Mouse (Mus musculus) adrenal gland, postnatal 10 days (tissue): Measurements from ENCODE around the gene Yy1. TPM values are rescaled to one million over a fixed set of nuclear protein-coding genes. Genes with fewer than 3 reads are reported as not detected.

Source experiments
- DNase-seq: peaks from one replicate; pipeline ENCODE4 v3.0.0; 2021; ENCODE audit warnings: mixed read lengths
- microRNA-seq: library from miRNA; unstranded; fragments of <30 nt; microRNA quantifications from one replicate; pipeline ENCODE4 v1.2.0, GENCODE M21; 2021
- total RNA-seq, 2 experiments: library from RNA; stranded (reverse); gene quantifications; 2 replicates each; pipeline ENCODE4 v1.2.3; 2021

Yy1 gene
- total RNA-seq, 2 experiments from 2014 or later, result 59.8 to 66.4 TPM

GRCm38 (mm10) chr12:108857109-108857508, 64.3 kb downstream of the Yy1 start:
- no peak for DNase-seq

- DNase-seq, result no peak
Observed at GRCm38 (mm10) chr12:108857589-108858184, 64.9 kb downstream of the Yy1 start.

- DNase-seq, result no peak
Observed at GRCm38 (mm10) chr12:108858486-108858885, 65.7 kb downstream of the Yy1 start.

GRCm38 (mm10) chr12:108865007-108865494, 72.3 kb downstream of the Yy1 start:
- no peak for DNase-seq

- DNase-seq, result no peak
Observed at GRCm38 (mm10) chr12:108869575-108869974, 76.8 kb downstream of the Yy1 start.

Small RNA genes within 50 kb of the gene (microRNA-seq; reads per million reads assigned to microRNA genes)
- 102 reads per million, percentile 45 among the genes with 10 or more reads in this experiment for gene Mir345

Other genes with a start within 250 kb of the Yy1 start
- gene Evl, start 238.3 kb upstream of the Yy1 start, total RNA-seq, result 10 to 100 TPM; 73.4 to 96.9 TPM
- gene Degs2, start 90.7 kb upstream of the Yy1 start, total RNA-seq, result not detected
- 1 to 10 TPM; 8.4 to 9.0 TPM for gene Slc25a29, start 42.9 kb downstream of the Yy1 start, total RNA-seq
- gene Slc25a47, start 43.1 kb downstream of the Yy1 start, total RNA-seq, result 100 to 1,000 TPM in 1 of 2 experiments, 10 to 100 TPM in 1; 49.1 to 181 TPM
- 1 to 10 TPM; 6.6 to 7.1 TPM for gene Wdr25, start 100.7 kb downstream of the Yy1 start, total RNA-seq
- 10 to 100 TPM; 48.8 to 51.5 TPM for gene Wars, start 101.2 kb downstream of the Yy1 start, total RNA-seq